Mouse (Mus musculus): ENCODE measurements at regions not wholly inside any gene's neighbourhood (a gene's known extent, or its start where the extent isn't known, plus 50 kb on each side); places are given as distances from the start of the nearest gene placed in this dataset.

GRCm38 (mm10) chr14:76271190-76271589 is 143.6 kb upstream of the Tsc22d1 start:
- 87% methylated on average over 11 of the region's 11 CpGs for WGBS

GRCm38 (mm10) chr14:76272840-76273239 is 141.9 kb upstream of the Tsc22d1 start:
- 85% methylated on average over 4 of the region's 4 CpGs for WGBS
- Histone ChIP-seq H3K36me3 (ENCODE audit: control insufficient read depth, insufficient read depth, low read length) (no peaks in the 10 kb centered on the region), H3K4me1 (replicated peaks; ENCODE audit: control insufficient read depth, insufficient read depth, low read length) (no peaks in the 10 kb centered on the region), H3K27ac (ENCODE audit: low read depth, low read length) (no peak overlapping the region), H3K4me2 (ENCODE audit: low read depth, low read length, severe bottlenecking) (no peak overlapping the region), H3K4me3 (ENCODE audit: low read depth, low read length) (no peak overlapping the region), H3K9ac (ENCODE audit: low read length) (no peak overlapping the region), H3K27me3 (ENCODE audit: control insufficient read depth, insufficient read depth, low read length) (no peaks in the 10 kb centered on the region), H3K9me3 (ENCODE audit: control insufficient read depth, low read length) (no peaks in the 10 kb centered on the region)
- ATAC-seq (replicated peaks; ENCODE audit: low FRiP score) (no peak), DNase-seq (ENCODE audit: low spot score) (no peak)

More at GRCm38 (mm10) chr14:76271190-76271589, 143.6 kb upstream of the Tsc22d1 start:
- H3K27ac ChIP-seq (ENCODE audit: low read depth, low read length) = no peak overlapping the region
- peaks cover 1% of the 10 kb centered on the region for H3K9me3 ChIP-seq (ENCODE audit: control insufficient read depth, low read length)
- H3K36me3 ChIP-seq (ENCODE audit: control insufficient read depth, insufficient read depth, low read length) = no peaks in the 10 kb centered on the region
- no peak for DNase-seq (ENCODE audit: low spot score)
- no peaks in the 10 kb centered on the region for H3K27me3 ChIP-seq (ENCODE audit: control insufficient read depth, insufficient read depth, low read length)
- ATAC-seq (replicated peaks; ENCODE audit: low FRiP score) = no peak
- H3K4me3 ChIP-seq (ENCODE audit: low read depth, low read length) = no peak overlapping the region
- H3K9ac ChIP-seq (ENCODE audit: low read length) = no peak overlapping the region
- H3K4me1 ChIP-seq (replicated peaks; ENCODE audit: control insufficient read depth, insufficient read depth, low read length) = no peaks in the 10 kb centered on the region; the same call in 1 of the 2 replicates
- H3K4me2 ChIP-seq (ENCODE audit: low read depth, low read length, severe bottlenecking) = no peak overlapping the region

GRCm38 (mm10) chr14:76276655-76277054 is 138.1 kb upstream of the Tsc22d1 start:
- Histone ChIP-seq H3K4me3 (ENCODE audit: low read depth, low read length) (no peak overlapping the region), H3K27ac (ENCODE audit: low read depth, low read length) (no peak overlapping the region), H3K9me3 (ENCODE audit: control insufficient read depth, low read length) (no peaks in the 10 kb centered on the region), H3K36me3 (ENCODE audit: control insufficient read depth, insufficient read depth, low read length) (no peaks in the 10 kb centered on the region), H3K4me1 (replicated peaks; ENCODE audit: control insufficient read depth, insufficient read depth, low read length) (0 out of 2 replicates have a peak, but pooled peaks cover 1% of the 10 kb centered on the region), H3K27me3 (ENCODE audit: control insufficient read depth, insufficient read depth, low read length) (no peaks in the 10 kb centered on the region), H3K9ac (ENCODE audit: low read length) (no peak overlapping the region), H3K4me2 (ENCODE audit: low read depth, low read length, severe bottlenecking) (no peak overlapping the region)
- WGBS = 82% methylated on average over 9 of the region's 9 CpGs
- DNase-seq (ENCODE audit: low spot score) (no peak), ATAC-seq (replicated peaks; ENCODE audit: low FRiP score) (no peak)

- DNase-seq (ENCODE audit: low spot score) (no peak), ATAC-seq (replicated peaks; ENCODE audit: low FRiP score) (no peak)
- Histone ChIP-seq H3K27ac (ENCODE audit: low read depth, low read length) (no peak overlapping the region), H3K27me3 (ENCODE audit: control insufficient read depth, insufficient read depth, low read length) (no peaks in the 10 kb centered on the region), H3K9me3 (ENCODE audit: control insufficient read depth, low read length) (no peaks in the 10 kb centered on the region), H3K36me3 (ENCODE audit: control insufficient read depth, insufficient read depth, low read length) (no peaks in the 10 kb centered on the region), H3K4me3 (ENCODE audit: low read depth, low read length) (no peak overlapping the region), H3K9ac (ENCODE audit: low read length) (no peak overlapping the region), H3K4me2 (ENCODE audit: low read depth, low read length, severe bottlenecking) (no peak overlapping the region), H3K4me1 (replicated peaks; ENCODE audit: control insufficient read depth, insufficient read depth, low read length) (0 out of 2 replicates have a peak, but pooled peaks cover 3% of the 10 kb centered on the region)
- WGBS = 92% methylated on average over 17 of the region's 17 CpGs
Measured at GRCm38 (mm10) chr14:76278751-76279450, 135.9 kb upstream of the Tsc22d1 start.

- Histone ChIP-seq H3K4me3 (ENCODE audit: low read depth, low read length) (no peak overlapping the region), H3K27ac (ENCODE audit: low read depth, low read length) (no peak overlapping the region), H3K9me3 (ENCODE audit: control insufficient read depth, low read length) (no peaks in the 10 kb centered on the region), H3K4me1 (replicated peaks; ENCODE audit: control insufficient read depth, insufficient read depth, low read length) (0 out of 2 replicates have a peak, but pooled peaks cover 3% of the 10 kb centered on the region), H3K9ac (ENCODE audit: low read length) (no peak overlapping the region), H3K4me2 (ENCODE audit: low read depth, low read length, severe bottlenecking) (no peak overlapping the region), H3K36me3 (ENCODE audit: control insufficient read depth, insufficient read depth, low read length) (no peaks in the 10 kb centered on the region), H3K27me3 (ENCODE audit: control insufficient read depth, insufficient read depth, low read length) (no peaks in the 10 kb centered on the region)
- 89% methylated on average over 19 of the region's 19 CpGs for WGBS
- DNase-seq (ENCODE audit: low spot score) (no peak), ATAC-seq (replicated peaks; ENCODE audit: low FRiP score) (no peak)
Measured at GRCm38 (mm10) chr14:76279561-76279960, 135.2 kb upstream of the Tsc22d1 start.

- ATAC-seq (replicated peaks; ENCODE audit: low FRiP score) (no peak), DNase-seq (ENCODE audit: low spot score) (no peak)
- H3K4me3 ChIP-seq (ENCODE audit: low read depth, low read length) = no peak overlapping the region
- no peaks in the 10 kb centered on the region for H3K27me3 ChIP-seq (ENCODE audit: control insufficient read depth, insufficient read depth, low read length)
- H3K9me3 ChIP-seq (ENCODE audit: control insufficient read depth, low read length) = no peaks in the 10 kb centered on the region
- H3K27ac ChIP-seq (ENCODE audit: low read depth, low read length) = no peak overlapping the region
- no peak overlapping the region for H3K4me2 ChIP-seq (ENCODE audit: low read depth, low read length, severe bottlenecking)
- H3K4me1 ChIP-seq (replicated peaks; ENCODE audit: control insufficient read depth, insufficient read depth, low read length) = 0 out of 2 replicates have a peak, but pooled peaks cover 3% of the 10 kb centered on the region
- 49% methylated on average over 5 of the region's 5 CpGs for WGBS
- no peaks in the 10 kb centered on the region for H3K36me3 ChIP-seq (ENCODE audit: control insufficient read depth, insufficient read depth, low read length)
- no peak overlapping the region for H3K9ac ChIP-seq (ENCODE audit: low read length)
Measured at GRCm38 (mm10) chr14:76281867-76282266, 132.9 kb upstream of the Tsc22d1 start.

- H3K4me2 ChIP-seq (ENCODE audit: low read depth, low read length, severe bottlenecking) = no peak overlapping the region
- H3K27ac ChIP-seq (ENCODE audit: low read depth, low read length) = no peak overlapping the region
- WGBS = 94% methylated on average over 8 of the region's 8 CpGs
- H3K4me1 ChIP-seq (replicated peaks; ENCODE audit: control insufficient read depth, insufficient read depth, low read length) = no peaks in the 10 kb centered on the region
- no peaks in the 10 kb centered on the region for H3K36me3 ChIP-seq (ENCODE audit: control insufficient read depth, insufficient read depth, low read length)
- DNase-seq (ENCODE audit: low spot score) (no peak), ATAC-seq (replicated peaks; ENCODE audit: low FRiP score) (no peak)
- H3K27me3 ChIP-seq (ENCODE audit: control insufficient read depth, insufficient read depth, low read length) = no peaks in the 10 kb centered on the region
- H3K9me3 ChIP-seq (ENCODE audit: control insufficient read depth, low read length) = no peaks in the 10 kb centered on the region
- no peak overlapping the region for H3K9ac ChIP-seq (ENCODE audit: low read length)
- no peak overlapping the region for H3K4me3 ChIP-seq (ENCODE audit: low read depth, low read length)
Measured at GRCm38 (mm10) chr14:76287768-76288167, 127.0 kb upstream of the Tsc22d1 start.

GRCm38 (mm10) chr14:76290401-76291018 is 124.3 kb upstream of the Tsc22d1 start:
- DNase-seq (ENCODE audit: low spot score) (no peak), ATAC-seq (replicated peaks; ENCODE audit: low FRiP score) (no peak)
- no peak overlapping the region for H3K4me2 ChIP-seq (ENCODE audit: low read depth, low read length, severe bottlenecking)
- H3K27ac ChIP-seq (ENCODE audit: low read depth, low read length) = no peak overlapping the region
- H3K36me3 ChIP-seq (ENCODE audit: control insufficient read depth, insufficient read depth, low read length) = no peaks in the 10 kb centered on the region
- 58% methylated on average over 9 of the region's 9 CpGs for WGBS
- H3K4me1 ChIP-seq (replicated peaks; ENCODE audit: control insufficient read depth, insufficient read depth, low read length) = no peaks in the 10 kb centered on the region
- no peaks in the 10 kb centered on the region for H3K9me3 ChIP-seq (ENCODE audit: control insufficient read depth, low read length)
- no peak overlapping the region for H3K4me3 ChIP-seq (ENCODE audit: low read depth, low read length)
- no peak overlapping the region for H3K9ac ChIP-seq (ENCODE audit: low read length)
- H3K27me3 ChIP-seq (ENCODE audit: control insufficient read depth, insufficient read depth, low read length) = no peaks in the 10 kb centered on the region

- ATAC-seq (replicated peaks; ENCODE audit: low FRiP score) (no peak), DNase-seq (ENCODE audit: low spot score) (no peak)
- no peaks in the 10 kb centered on the region for H3K9me3 ChIP-seq (ENCODE audit: control insufficient read depth, low read length)
- 64% methylated on average over 4 of the region's 4 CpGs for WGBS
- H3K4me2 ChIP-seq (ENCODE audit: low read depth, low read length, severe bottlenecking) = no peak overlapping the region
- no peak overlapping the region for H3K27ac ChIP-seq (ENCODE audit: low read depth, low read length)
- no peak overlapping the region for H3K4me3 ChIP-seq (ENCODE audit: low read depth, low read length)
- no peaks in the 10 kb centered on the region for H3K27me3 ChIP-seq (ENCODE audit: control insufficient read depth, insufficient read depth, low read length)
- no peaks in the 10 kb centered on the region for H3K4me1 ChIP-seq (replicated peaks; ENCODE audit: control insufficient read depth, insufficient read depth, low read length)
- H3K9ac ChIP-seq (ENCODE audit: low read length) = no peak overlapping the region
- H3K36me3 ChIP-seq (ENCODE audit: control insufficient read depth, insufficient read depth, low read length) = no peaks in the 10 kb centered on the region
Measured at GRCm38 (mm10) chr14:76292211-76292610, 122.5 kb upstream of the Tsc22d1 start.
